Comparison of ENCODE assay signal across 8 mouse cellular contexts in genomic region chr6:120835474-120836374, GRCm38 (mm10). TPM values are rescaled to one million over a fixed set of nuclear protein-coding genes. Genes with fewer than 3 reads are reported as not detected.
DNase-seq lines count a peak whose midpoint lies in the region; ATAC-seq and TF ChIP-seq lines count a peak whose summit lies in the region.

Gene Bcl2l13 (plus strand): TSS chr6:120836212.

- peaks cover 0 to 13% of the 10 kb centered on the region in 2 experiments for H3K36me3 ChIP-seq in CH12.LX (replicated peaks in 1 of 2; ENCODE audit: control insufficient read depth in 1 of 2, insufficient read depth in 1 of 2, low read length in 1 of 2)
- H3K36me3 ChIP-seq in forebrain, embryonic 13.5 days (ENCODE audit: poor library complexity, severe bottlenecking), result peaks cover 8% of the 10 kb centered on the region; the same call in 1 of the 2 replicates
- H3K36me3 ChIP-seq in liver, postnatal 0 days (replicated peaks; ENCODE audit: insufficient read depth, low read length), result peaks cover 6% of the 10 kb centered on the region; the same call in 1 of the 2 replicates
- no peaks in the 10 kb centered on the region for H3K36me3 ChIP-seq in neural tube, embryonic 14.5 days (ENCODE audit: control insufficient read depth, insufficient read depth, low read length)

- peak within 1 kb of the TSS; percentile 76 for H3K4me2 ChIP-seq in CH12.LX (ENCODE audit: insufficient read depth, low read depth, poor library complexity, severe bottlenecking)
- peak within 1 kb of the TSS; percentile 73 for H3K4me2 ChIP-seq in forebrain, embryonic 13.5 days
- peak within 1 kb of the TSS; percentile 82 for H3K4me2 ChIP-seq in liver, postnatal 0 days (ENCODE audit: low read depth, low read length)
- peak within 1 kb of the TSS; percentile 71 for H3K4me2 ChIP-seq in neural tube, embryonic 14.5 days (ENCODE audit: low read depth, low read length)

- TF ChIP-seq RAD21 in CH12.LX (IDR thresholded peaks at IDR 0.05; ENCODE audit: low read depth, low read length), result peak; percentile 33

- H3K4me3 ChIP-seq in CH12.LX (replicated peaks in 1 of 3; ENCODE audit: low read depth in 2 of 3, low read length in 2 of 3, poor library complexity in 1 of 3), result peak within 1 kb of the TSS; percentile 84 to 98 (median 97)
- H3K4me3 ChIP-seq in forebrain, embryonic 13.5 days, result peak within 1 kb of the TSS; percentile 83
- H3K4me3 ChIP-seq in liver, postnatal 0 days (ENCODE audit: low read depth, low read length), result peak within 1 kb of the TSS; percentile 99
- H3K4me3 ChIP-seq in neural tube, embryonic 14.5 days (ENCODE audit: low read depth, low read length), result peak within 1 kb of the TSS; percentile 76

- 6% methylated on average over 33 of the region's 40 CpGs for WGBS in forebrain, embryonic 13.5 days
- 2% methylated on average over 40 of the region's 40 CpGs for WGBS in large intestine, adult 2 months
- WGBS in liver, postnatal 0 days (ENCODE audit: insufficient replicate concordance), result 1% methylated on average over 40 of the region's 40 CpGs
- WGBS in neural tube, embryonic 14.5 days, result 4% methylated on average over 40 of the region's 40 CpGs

- peaks cover 0 to 9% of the 10 kb centered on the region in 2 experiments; a peak in 2 of 4 replicates for H3K4me1 ChIP-seq in CH12.LX (ENCODE audit: control insufficient read depth in 1 of 2, insufficient read depth in 2 of 2)
- peaks cover 15% of the 10 kb centered on the region for H3K4me1 ChIP-seq in forebrain, embryonic 13.5 days
- peaks cover 49% of the 10 kb centered on the region for H3K4me1 ChIP-seq in liver, postnatal 0 days (ENCODE audit: insufficient read depth)
- H3K4me1 ChIP-seq in neural tube, embryonic 14.5 days (ENCODE audit: control insufficient read depth, insufficient read depth, low read length), result 0 out of 2 replicates have a peak, but pooled peaks cover 4% of the 10 kb centered on the region

- peaks cover 3% of the 10 kb centered on the region for H3K9me3 ChIP-seq in CH12.LX (replicated peaks; ENCODE audit: low read length)
- H3K9me3 ChIP-seq in forebrain, embryonic 13.5 days (replicated peaks), result no peaks in the 10 kb centered on the region; the same call in 1 of the 2 replicates
- no peaks in the 10 kb centered on the region for H3K9me3 ChIP-seq in liver, postnatal 0 days (ENCODE audit: low read length)
- H3K9me3 ChIP-seq in neural tube, embryonic 14.5 days (ENCODE audit: control insufficient read depth, low read length), result no peaks in the 10 kb centered on the region

- peak; percentile 90 for TF ChIP-seq POLR2A in CH12.LX (IDR thresholded peaks at IDR 0.05; ENCODE audit: low read depth, low read length)

- dilution Hi-C loops in CH12.LX (cut with MboI; ENCODE audit: extremely low pct_ligation_motif_present, extremely low pct_unique_long_range_greater_than_20kb, low sequenced_read_pairs), result no loop called here

- in situ Hi-C loops in CH12.LX (cut with MboI; ENCODE audit: low pct_ligation_motif_present, low pct_unique_long_range_greater_than_20kb, low sequenced_read_pairs), result no loop called here

- H3K27me3 ChIP-seq in CH12.LX (replicated peaks), result no peaks in the 10 kb centered on the region
- no peaks in the 10 kb centered on the region for H3K27me3 ChIP-seq in forebrain, embryonic 13.5 days
- no peaks in the 10 kb centered on the region for H3K27me3 ChIP-seq in liver, postnatal 0 days (ENCODE audit: insufficient read depth, low read length)
- no peaks in the 10 kb centered on the region for H3K27me3 ChIP-seq in neural tube, embryonic 14.5 days (ENCODE audit: control insufficient read depth, insufficient read depth, low read length)

- peak within 1 kb of the TSS; percentile 98 for H3K9ac ChIP-seq in CH12.LX (ENCODE audit: insufficient read depth, low read depth)
- H3K9ac ChIP-seq in forebrain, embryonic 13.5 days, result peak within 1 kb of the TSS; percentile 89
- H3K9ac ChIP-seq in liver, postnatal 0 days (replicated peaks), result peak within 1 kb of the TSS; percentile 100
- H3K9ac ChIP-seq in neural tube, embryonic 14.5 days (replicated peaks; ENCODE audit: low read depth, low read length), result peak within 1 kb of the TSS; percentile 96

- peak; percentile 95 for ATAC-seq in forebrain, embryonic 13.5 days
- peak; percentile 87 for ATAC-seq in liver, postnatal 0 days
- peak; percentile 94 for ATAC-seq in neural tube, embryonic 14.5 days (ENCODE audit: low read depth)

- intact Hi-C loops in heart, postnatal 10 days (cut with DNase I), result no loop called here

- H3K79me2 ChIP-seq in CH12.LX (replicated peaks; ENCODE audit: control insufficient read depth, extremely low read depth, insufficient read depth, poor library complexity, severe bottlenecking), result peaks cover 21% of the 10 kb centered on the region

- H3K27ac ChIP-seq in CH12.LX (ENCODE audit: insufficient read depth, low read depth), result peak within 1 kb of the TSS; percentile 78
- H3K27ac ChIP-seq in forebrain, embryonic 13.5 days, result peak within 1 kb of the TSS; percentile 87
- H3K27ac ChIP-seq in liver, postnatal 0 days (ENCODE audit: low read depth), result peak within 1 kb of the TSS; percentile 99
- peak within 1 kb of the TSS; percentile 97 for H3K27ac ChIP-seq in neural tube, embryonic 14.5 days (ENCODE audit: low read depth, low read length)

- TF ChIP-seq EP300 in CH12.LX (IDR thresholded peaks at IDR 0.05; ENCODE audit: low read length), result no peak
- TF ChIP-seq EP300 in liver, postnatal 0 days (IDR thresholded peaks at IDR 0.05; ENCODE audit: low read depth), result no peak; the same call in 1 of the 2 replicates

- DNase-seq in CH12.LX (ENCODE audit: extremely low read depth), result peak; percentile 85
- DNase-seq in c-Kit-positive CD71-positive TER-119-positive erythroid progenitor cells, embryonic 14.5 days (ENCODE audit: low spot score), result peak; percentile 88
- DNase-seq in heart, postnatal 10 days, result peak; percentile 98 to 99
- DNase-seq in large intestine, adult 2 months (ENCODE audit: low read depth, low spot score), result peak; percentile 67
- DNase-seq in liver, postnatal 0 days, result peak; percentile 98
- peak; percentile 99 for DNase-seq in testis, postnatal 10 days (ENCODE audit: low spot score)

- peak in 1 of 2 experiments; percentile 62; a peak in 2 of 4 replicates for TF ChIP-seq CTCF in CH12.LX (conservative IDR thresholded peaks at IDR 0.05 in 1 of 2, IDR thresholded peaks at IDR 0.05 in 1 of 2; ENCODE audit: low read depth in 2 of 2, low read length in 2 of 2)
- TF ChIP-seq CTCF in liver, postnatal 0 days (IDR thresholded peaks at IDR 0.05; ENCODE audit: low read depth), result peak; percentile 78

TF ChIP-seq in CH12.LX, 34 proteins besides CTCF, POLR2A, EP300 and RAD21 (continues in another document):
- TF ChIP-seq ETS1 (conservative IDR thresholded peaks at IDR 0.05; ENCODE audit: low read depth, low read length), result no peak; the same call in 1 of the 2 replicates
- no peak for TF ChIP-seq MAZ (IDR thresholded peaks at IDR 0.05; ENCODE audit: low read depth, low read length)
- TF ChIP-seq E2F4 (IDR thresholded peaks at IDR 0.05; ENCODE audit: insufficient replicate concordance, low read depth, low read length), result no peak
- TF ChIP-seq NELFE (IDR thresholded peaks at IDR 0.05; ENCODE audit: low read depth, low read length), result peak; percentile 83
- no peak for TF ChIP-seq USF1 (IDR thresholded peaks at IDR 0.05; ENCODE audit: low read depth, low read length)
- TF ChIP-seq ZC3H11A (IDR thresholded peaks at IDR 0.05; ENCODE audit: low read depth, low read length), result no peak
- TF ChIP-seq ZKSCAN1 (IDR thresholded peaks at IDR 0.05; ENCODE audit: borderline replicate concordance, low read depth, low read length), result no peak
- no peak; the same call in 1 of the 2 replicates for TF ChIP-seq MAX (IDR thresholded peaks at IDR 0.05; ENCODE audit: low read length)
- TF ChIP-seq NRF1 (IDR thresholded peaks at IDR 0.05; ENCODE audit: low read depth, low read length), result peak; percentile 81
- no peak for TF ChIP-seq USF2 (conservative IDR thresholded peaks at IDR 0.05; ENCODE audit: low read depth, low read length)
- peak; percentile 27; the same call in 1 of the 2 replicates for TF ChIP-seq MEF2A (IDR thresholded peaks at IDR 0.05; ENCODE audit: borderline replicate concordance, low read depth, low read length)
- TF ChIP-seq SIN3A (IDR thresholded peaks at IDR 0.05; ENCODE audit: low read length), result peak; percentile 18; the same call in 1 of the 2 replicates
- TF ChIP-seq ELF1 (IDR thresholded peaks at IDR 0.05; ENCODE audit: low read depth, low read length), result peak; percentile 97
- TF ChIP-seq UBTF (IDR thresholded peaks at IDR 0.05; ENCODE audit: low read depth, low read length), result peak; percentile 87; the same call in 1 of the 2 replicates
- TF ChIP-seq BHLHE40 (IDR thresholded peaks at IDR 0.05; ENCODE audit: low read depth, low read length), result peak; percentile 70
- TF ChIP-seq PAX5 (IDR thresholded peaks at IDR 0.05; ENCODE audit: low read length), result no peak
- peak; percentile 50; the same call in 1 of the 2 replicates for TF ChIP-seq IRF4 (IDR thresholded peaks at IDR 0.05; ENCODE audit: low read depth, low read length)
- 0 out of 2 replicates have a peak, but pooled peaks have one; percentile 29 for TF ChIP-seq POLR2AphosphoS2 (IDR thresholded peaks at IDR 0.05; ENCODE audit: low read depth, low read length)
- TF ChIP-seq CHD1 (IDR thresholded peaks at IDR 0.05; ENCODE audit: low read depth, low read length), result no peak
- no peak for TF ChIP-seq MAFK (IDR thresholded peaks at IDR 0.05; ENCODE audit: insufficient replicate concordance, low read length)
- TF ChIP-seq TCF12 (IDR thresholded peaks at IDR 0.05; ENCODE audit: low read depth, low read length), result peak; percentile 98
- 0 out of 2 replicates have a peak, but pooled peaks have one; percentile 57 for TF ChIP-seq KAT2A (IDR thresholded peaks at IDR 0.05; ENCODE audit: insufficient replicate concordance, low read length)
- TF ChIP-seq ZNF384 (IDR thresholded peaks at IDR 0.05; ENCODE audit: low read depth, low read length), result no peak
- no peak for TF ChIP-seq RCOR1 (conservative IDR thresholded peaks at IDR 0.05; ENCODE audit: low read depth, low read length)
- peak; percentile 72; the same call in 1 of the 2 replicates for TF ChIP-seq TBP (conservative IDR thresholded peaks at IDR 0.05; ENCODE audit: low read depth, low read length)
- TF ChIP-seq ZMIZ1 (IDR thresholded peaks at IDR 0.05; ENCODE audit: low read depth, low read length), result no peak

RNA-seq across cellular contexts. Expression of gene Bcl2l13, which starts in this region (rescaled TPM):
- total RNA-seq in CH12.LX (2012; rRNA removed), result 25.5 and 25.7 TPM in 2 replicates
- 35.9 and 46.6 TPM in 2 replicates for total RNA-seq in CH12.LX (2014; rRNA removed)
- 24.6 and 29.5 TPM in 2 replicates for polyA plus RNA-seq in CH12.LX (2012; ENCODE audit: insufficient read length, low read depth)
- polyA plus RNA-seq in forebrain, embryonic 13.5 days (2015; fragmentation: Nextera tagmentation; extraction: Ambion mirVana), result 32.5 and 40.4 TPM in 2 replicates
- total RNA-seq in heart, postnatal 10 days (2021), result 10 to 100 TPM; 78.0 to 89.4 TPM
- polyA plus RNA-seq in large intestine, adult 2 months (2012; rRNA removed), result 11.3 and 17.5 TPM in 2 replicates
- 18.4 and 20.4 TPM in 2 replicates for polyA plus RNA-seq in liver, postnatal 0 days (2015; fragmentation: Nextera tagmentation; extraction: Ambion mirVana)
- polyA plus RNA-seq in neural tube, embryonic 14.5 days (2014; fragmentation: Nextera tagmentation; extraction: Ambion mirVana), result 22.3 and 27.5 TPM in 2 replicates

Comparison
In these comparisons a context has a peak if more than half of its experiments do, and no peak if none do; other contexts are left out.
1. Peak in every context shown above with its lines: DNase-seq, ATAC-seq, H3K4me3 ChIP-seq and H3K27ac ChIP-seq.